Mouse (Mus musculus) kidney, embryonic 14.5 days (tissue): Measurements from ENCODE around the gene Reep3. TPM values are rescaled to one million over a fixed set of nuclear protein-coding genes. Genes with fewer than 3 reads are reported as not detected.

Source experiments
- ATAC-seq: fragments of 200-750 bp; cut with Nextera tagmentation; 2 replicates; pipeline ENCODE4 v1.8.0; 2017; ENCODE audit warnings: moderate number of reproducible peaks, mild to moderate bottlenecking, moderate TSS enrichment, moderate library complexity; ENCODE audit not compliant: low FRiP score, low TSS enrichment
- H3K27ac ChIP-seq: fragments of 300-500 bp; sonication (generic); 2 replicates; pipeline ENCODE4 v1.5.1; 2014; ENCODE audit warnings: low read depth, mild to moderate bottlenecking, low read length, moderate library complexity, mixed read lengths
- H3K27me3 ChIP-seq: fragments of 300-500 bp; sonication (generic); 2 replicates; pipeline ENCODE4 v1.6.1; 2014; ENCODE audit warnings: mild to moderate bottlenecking, low read length; ENCODE audit not compliant: control insufficient read depth, insufficient read depth
- H3K36me3 ChIP-seq: fragments of 300-500 bp; sonication (generic); 2 replicates; pipeline ENCODE4 v1.6.1; 2014; ENCODE audit warnings: low read length, mixed read lengths; ENCODE audit not compliant: control insufficient read depth, insufficient read depth
- H3K4me1 ChIP-seq: fragments of 300-500 bp; sonication (generic); 2 replicates; pipeline ENCODE4 v1.6.1; 2014; ENCODE audit warnings: low read length, mixed read lengths; ENCODE audit not compliant: control insufficient read depth, insufficient read depth
- H3K4me2 ChIP-seq: fragments of 300-500 bp; sonication (generic); replicated peaks from 2 replicates; pipeline ENCODE4 v1.6.1; 2014; ENCODE audit warnings: low read depth, mild to moderate bottlenecking, low read length
- H3K4me3 ChIP-seq: fragments of 300-500 bp; sonication (generic); 2 replicates; pipeline ENCODE4 v1.5.1; 2014; ENCODE audit warnings: mild to moderate bottlenecking, low read length
- H3K9ac ChIP-seq: fragments of 300-500 bp; sonication (generic); 2 replicates; pipeline ENCODE4 v1.6.1; 2014; ENCODE audit warnings: low read depth, mild to moderate bottlenecking, low read length, moderate library complexity
- H3K9me3 ChIP-seq: fragments of 300-500 bp; sonication (generic); 2 replicates; pipeline ENCODE4 v1.6.1; 2016; ENCODE audit warnings: low read length; ENCODE audit not compliant: control insufficient read depth
- WGBS: fragments of 180-500 bp; shearing (Covaris S2); extraction: QIAGEN DNeasy Blood & Tissue Kit; methylation state at CpG from one replicate; pipeline ENCODE4 v1.1.7; 2014; 5-methylcytosine and 5-hydroxymethylcytosine counted together
- polyA plus RNA-seq: library from polyadenylated mRNA; unstranded; fragments of >200 nt; fragmentation: Nextera tagmentation; extraction: Ambion mirVana; gene quantifications from 2 replicates; pipeline ENCODE4 v1.2.1, GENCODE M21; 2014

The Reep3 gene
- polyA plus RNA-seq, 1 experiment from 2014 or later = 50.6 TPM

DNA sequence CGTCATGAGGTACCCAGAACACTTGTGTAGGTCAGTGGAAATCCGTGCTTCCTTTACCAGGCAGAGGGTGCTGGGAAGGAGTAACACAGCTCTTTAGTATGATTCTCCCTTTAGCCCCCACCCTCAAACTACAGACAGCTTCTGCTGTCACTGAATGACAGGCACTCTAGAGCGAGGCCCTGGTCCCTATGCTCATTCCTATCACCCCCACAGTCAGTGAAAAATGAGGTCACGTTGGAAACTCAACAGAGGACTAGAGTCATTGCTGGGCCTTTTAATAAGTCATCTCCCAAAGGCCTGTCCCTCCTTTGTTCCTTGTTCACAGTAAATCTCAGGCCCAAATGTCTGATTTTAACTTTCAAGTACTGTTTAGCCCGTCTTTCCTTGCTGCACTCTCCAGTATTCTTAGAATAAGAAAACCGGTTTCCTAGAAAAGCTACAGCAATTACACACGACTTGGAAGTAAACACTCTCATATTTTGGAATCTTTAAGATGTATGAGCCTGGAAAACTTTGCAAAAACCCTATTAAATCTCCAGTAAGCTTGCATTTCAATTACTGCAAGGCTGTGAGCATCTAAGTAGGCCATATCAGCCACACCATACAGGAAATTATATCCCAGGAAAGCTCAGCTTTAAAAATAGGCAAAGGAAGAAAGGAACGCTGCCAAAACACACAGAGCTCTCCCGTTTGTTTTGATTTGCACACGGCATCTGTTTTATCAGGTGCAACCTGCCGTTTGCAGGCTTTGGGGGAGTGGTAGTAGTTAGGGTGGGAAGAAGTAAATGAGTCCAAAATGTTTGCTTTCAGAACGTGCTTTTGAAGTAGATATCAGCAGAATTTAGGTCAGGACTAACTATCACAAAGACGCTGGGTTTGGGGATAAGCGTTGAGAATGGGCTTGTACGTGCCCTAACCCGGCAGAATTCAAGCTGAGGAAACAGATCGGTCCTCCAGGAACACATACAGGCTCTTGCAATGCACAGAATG is 40.6 kb downstream of the Reep3 start:
- Histone ChIP-seq H3K4me1 (peaks cover 45% of the 10 kb centered on the region), H3K27ac (peak overlapping the region; percentile 78; the same call in 1 of the 2 replicates), H3K4me3 (no peak overlapping the region), H3K9ac (0 out of 2 replicates have a peak overlapping the region, but pooled peaks have one; percentile 4), H3K4me2 (peak overlapping the region; percentile 19; the same call in 1 of the 2 replicates), H3K9me3 (no peaks in the 10 kb centered on the region), H3K27me3 (no peaks in the 10 kb centered on the region), H3K36me3 (no peaks in the 10 kb centered on the region)
- ATAC-seq = peak; percentile 30; the same call in 1 of the 2 replicates
- 24% methylated on average over 17 of the region's 17 CpGs for WGBS

DNA sequence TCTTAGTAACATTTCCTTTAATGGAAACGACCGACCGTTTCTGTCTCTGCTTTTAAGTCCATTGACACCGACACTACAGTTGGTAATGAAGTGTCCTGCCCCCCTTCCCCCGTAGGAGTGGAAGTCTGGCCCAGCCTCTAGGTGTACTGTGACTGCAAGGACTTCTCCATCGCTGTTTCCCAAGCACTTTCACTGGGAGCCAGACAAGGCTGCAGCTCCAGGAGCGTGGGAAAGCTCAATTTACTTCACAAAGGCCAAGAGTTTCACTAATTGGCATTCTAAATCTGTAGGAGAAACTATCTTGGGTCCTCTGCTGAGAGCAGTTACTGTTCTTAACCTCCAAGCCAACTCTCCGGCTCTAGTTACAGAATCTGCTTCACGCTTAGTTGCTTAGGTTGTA is 43.3 kb downstream of the Reep3 start:
- H3K9ac ChIP-seq = no peak overlapping the region
- no peaks in the 10 kb centered on the region for H3K27me3 ChIP-seq
- WGBS = 14% methylated on average over 9 of the region's 9 CpGs
- H3K27ac ChIP-seq = peak overlapping the region; percentile 20; the same call in 1 of the 2 replicates
- peak; percentile 51; the same call in 1 of the 2 replicates for ATAC-seq
- peaks cover 40% of the 10 kb centered on the region for H3K4me1 ChIP-seq
- no peak overlapping the region for H3K4me3 ChIP-seq
- H3K4me2 ChIP-seq = no peak overlapping the region
- H3K9me3 ChIP-seq = no peaks in the 10 kb centered on the region
- H3K36me3 ChIP-seq = no peaks in the 10 kb centered on the region

DNA sequence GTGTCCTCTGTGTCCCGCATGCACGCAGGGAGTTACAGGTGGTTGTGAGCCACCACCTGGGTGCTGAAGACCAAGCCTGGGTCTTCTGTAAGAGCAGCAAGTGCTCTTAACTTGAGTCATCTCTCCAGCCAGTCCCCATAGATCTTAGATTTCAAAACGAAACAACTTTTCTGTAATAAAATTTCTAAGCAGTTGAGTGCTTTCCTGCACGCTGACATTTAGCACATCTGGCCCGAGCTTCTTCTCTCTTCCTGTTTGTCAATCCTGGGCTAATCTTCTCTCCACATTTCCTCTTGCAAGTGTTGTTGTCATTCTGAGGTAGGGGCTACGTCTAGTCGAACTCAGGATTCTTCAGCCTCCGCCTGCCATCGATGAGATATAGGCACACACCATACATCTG is 44.3 kb downstream of the Reep3 start:
- 56% methylated on average over 9 of the region's 9 CpGs for WGBS
- H3K4me1 ChIP-seq = peaks cover 37% of the 10 kb centered on the region
- no peak for ATAC-seq

DNA sequence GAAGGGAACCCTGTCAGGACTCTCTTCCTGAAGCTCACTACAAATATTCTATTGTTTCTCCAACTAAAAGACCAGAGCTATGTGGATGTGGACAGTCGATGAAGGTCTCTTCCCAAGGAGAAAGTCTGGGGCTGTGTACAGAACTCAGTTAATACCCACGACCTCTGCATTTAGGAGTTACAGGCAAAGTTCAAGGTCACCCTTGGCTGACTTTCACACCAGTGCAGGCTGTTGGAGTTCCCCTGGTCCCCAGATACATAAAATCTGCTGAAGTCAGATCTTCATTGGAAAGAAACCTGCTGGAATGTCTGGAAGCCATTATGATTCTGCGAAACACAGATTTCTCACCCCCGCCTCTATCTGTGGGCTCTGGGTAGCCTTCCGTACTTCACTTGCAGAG is 45.3 kb downstream of the Reep3 start:
- H3K4me3 ChIP-seq = no peak overlapping the region
- ATAC-seq = no peak
- peaks cover 32% of the 10 kb centered on the region for H3K4me1 ChIP-seq
- H3K27me3 ChIP-seq = no peaks in the 10 kb centered on the region
- H3K36me3 ChIP-seq = no peaks in the 10 kb centered on the region
- H3K27ac ChIP-seq = no peak overlapping the region
- H3K9ac ChIP-seq = no peak overlapping the region
- no peaks in the 10 kb centered on the region for H3K9me3 ChIP-seq
- no peak overlapping the region for H3K4me2 ChIP-seq
- WGBS = 78% methylated on average over 5 of the region's 5 CpGs

More for the DNA sequence above, 44.3 kb downstream of the Reep3 start:
- H3K9me3 ChIP-seq = no peaks in the 10 kb centered on the region
- no peak overlapping the region for H3K9ac ChIP-seq
- H3K27me3 ChIP-seq = no peaks in the 10 kb centered on the region
- peak overlapping the region; percentile 20; the same call in 1 of the 2 replicates for H3K27ac ChIP-seq
- H3K4me2 ChIP-seq = no peak overlapping the region
- H3K36me3 ChIP-seq = no peaks in the 10 kb centered on the region
- H3K4me3 ChIP-seq = no peak overlapping the region

DNA sequence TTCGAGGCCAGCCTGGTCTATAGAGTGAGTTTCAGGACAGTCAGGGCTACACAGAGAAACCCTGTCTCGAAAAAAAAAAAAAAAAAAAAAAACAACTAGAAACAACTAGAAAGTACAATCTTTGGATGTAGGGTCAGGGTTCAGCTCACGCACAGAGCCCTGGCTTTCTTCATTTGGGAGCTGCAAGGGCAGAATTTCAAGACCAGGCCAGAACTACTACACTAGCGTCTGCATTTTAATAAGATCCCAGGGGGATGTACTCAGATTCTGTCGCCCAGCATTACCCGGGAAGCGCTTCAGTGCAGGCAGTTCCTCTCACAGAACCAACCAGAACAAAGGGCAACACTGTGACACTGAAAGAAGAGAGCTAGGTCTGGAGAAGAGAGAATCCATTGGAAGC is 46.0 kb downstream of the Reep3 start:
- no peak for ATAC-seq
- Histone ChIP-seq H3K4me1 (peaks cover 27% of the 10 kb centered on the region), H3K9ac (no peak overlapping the region), H3K36me3 (no peaks in the 10 kb centered on the region), H3K9me3 (no peaks in the 10 kb centered on the region), H3K27ac (no peak overlapping the region), H3K27me3 (no peaks in the 10 kb centered on the region), H3K4me2 (no peak overlapping the region), H3K4me3 (no peak overlapping the region)
- 79% methylated on average over 6 of the region's 7 CpGs for WGBS

DNA sequence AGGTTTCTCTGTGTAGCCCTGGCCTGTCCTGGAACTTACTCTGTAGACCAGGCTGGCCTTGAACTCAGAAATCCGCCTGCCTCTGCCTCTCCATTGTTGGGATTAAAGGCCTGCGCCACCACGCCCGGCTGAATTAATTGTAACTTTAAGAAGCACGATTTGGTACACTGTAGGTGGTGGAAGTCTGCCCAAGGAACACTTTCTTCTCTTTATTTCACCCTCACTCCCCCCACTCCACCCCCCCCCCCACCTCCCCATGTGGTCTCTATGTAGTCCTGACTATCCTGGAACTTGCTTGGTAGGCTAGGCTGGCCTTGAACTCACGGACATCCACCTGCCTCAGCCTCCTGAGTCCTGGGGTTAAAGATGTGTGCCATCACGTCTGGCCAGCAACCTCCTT is 47.1 kb downstream of the Reep3 start:
- H3K4me3 ChIP-seq = no peak overlapping the region
- no peak for ATAC-seq
- 90% methylated on average over 7 of the region's 7 CpGs for WGBS
- H3K36me3 ChIP-seq = no peaks in the 10 kb centered on the region
- no peaks in the 10 kb centered on the region for H3K27me3 ChIP-seq
- H3K4me2 ChIP-seq = no peak overlapping the region
- H3K9ac ChIP-seq = no peak overlapping the region
- H3K27ac ChIP-seq = no peak overlapping the region
- peaks cover 28% of the 10 kb centered on the region for H3K4me1 ChIP-seq
- H3K9me3 ChIP-seq = no peaks in the 10 kb centered on the region

DNA sequence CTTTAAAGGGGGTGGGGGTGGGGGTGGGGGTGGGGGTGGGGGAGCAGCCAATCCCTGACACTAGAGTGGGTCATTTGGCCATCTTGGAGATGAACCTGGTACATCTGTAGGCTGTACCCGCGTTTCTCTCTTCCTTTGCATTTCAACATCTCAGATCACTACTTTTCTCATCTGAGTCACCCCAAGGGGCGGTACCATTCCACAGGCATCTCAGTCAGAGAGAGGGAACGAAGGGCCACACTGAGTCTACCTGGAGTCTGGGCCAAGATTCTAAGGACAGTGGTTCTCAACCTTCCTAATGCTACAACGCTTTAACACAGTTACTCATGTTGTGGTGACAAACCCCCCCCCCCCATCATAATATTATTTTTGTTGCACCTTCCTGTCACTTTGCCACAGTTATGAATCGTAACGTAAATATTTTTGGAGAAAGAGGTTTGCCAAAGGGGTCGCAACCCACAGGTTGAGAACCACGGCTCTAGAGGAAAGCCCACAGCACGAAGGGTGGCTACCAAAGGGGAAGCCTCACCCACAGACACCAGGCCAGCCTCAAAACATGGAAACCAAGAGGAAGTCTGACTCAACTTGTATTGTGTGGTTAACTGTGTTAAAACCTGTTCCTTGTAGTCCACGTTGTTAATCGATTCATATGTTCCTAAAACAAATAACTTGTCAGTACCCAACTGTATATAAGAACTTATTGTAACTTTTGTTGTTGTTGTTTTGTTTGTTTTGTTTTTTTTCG is 47.7 kb downstream of the Reep3 start:
- Histone ChIP-seq H3K27ac (no peak overlapping the region), H3K4me1 (peaks cover 28% of the 10 kb centered on the region), H3K27me3 (no peaks in the 10 kb centered on the region), H3K4me2 (no peak overlapping the region), H3K4me3 (no peak overlapping the region), H3K9me3 (no peaks in the 10 kb centered on the region), H3K36me3 (no peaks in the 10 kb centered on the region), H3K9ac (no peak overlapping the region)
- 86% methylated on average over 13 of the region's 13 CpGs for WGBS
- ATAC-seq = no peak

DNA sequence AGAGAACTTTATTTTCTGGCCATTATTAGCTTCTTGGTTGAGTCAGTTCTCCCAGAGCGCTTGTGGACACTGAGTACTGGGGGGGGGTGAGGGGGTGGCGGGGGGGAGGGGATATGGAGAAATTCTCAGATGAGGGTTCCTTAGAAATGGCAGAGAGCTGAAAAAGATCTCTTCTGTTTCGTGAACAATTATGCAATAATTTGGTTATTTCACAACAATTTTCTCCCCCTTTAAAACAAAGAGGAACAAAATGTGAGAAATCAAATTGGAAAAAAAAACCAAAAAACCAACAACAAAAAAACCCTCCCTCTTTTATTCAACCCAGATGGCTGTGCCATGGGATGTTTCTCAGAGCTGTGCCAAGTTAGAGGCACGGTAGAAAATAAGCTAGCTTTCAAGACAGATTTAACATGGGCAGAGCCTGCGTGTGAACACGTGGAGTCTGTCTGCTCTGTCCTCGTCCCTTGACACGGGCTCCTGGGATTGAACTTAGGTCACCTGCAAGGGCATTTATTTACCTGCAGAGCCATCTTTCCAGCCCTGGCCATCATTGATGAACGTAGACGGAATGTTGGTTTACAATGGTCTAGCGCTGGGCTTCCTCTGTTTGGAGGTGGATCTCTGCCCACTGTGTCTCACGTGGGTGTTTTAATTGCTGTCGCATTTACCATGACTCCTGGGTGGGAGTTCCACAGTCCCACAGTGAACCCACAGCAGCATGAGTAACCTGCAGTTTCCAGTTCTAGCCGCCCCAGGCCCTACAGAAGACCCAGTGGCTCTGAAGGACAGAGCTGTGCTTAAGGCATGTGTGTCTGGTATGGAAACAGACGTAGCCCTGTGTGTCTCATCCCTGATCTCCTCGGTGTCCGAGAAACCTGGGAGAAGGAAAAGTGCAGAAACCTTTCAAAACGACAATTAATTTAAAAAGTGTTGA is 48.8 kb downstream of the Reep3 start:
- Histone ChIP-seq H3K4me2 (no peak overlapping the region), H3K9ac (no peak overlapping the region), H3K9me3 (no peaks in the 10 kb centered on the region), H3K36me3 (no peaks in the 10 kb centered on the region), H3K4me1 (peaks cover 28% of the 10 kb centered on the region), H3K27ac (no peak overlapping the region), H3K4me3 (no peak overlapping the region), H3K27me3 (no peaks in the 10 kb centered on the region)
- no peak for ATAC-seq
- WGBS = 81% methylated on average over 18 of the region's 18 CpGs
